Mouse (Mus musculus): ENCODE measurements around the gene Slc9a3r2. TPM values are rescaled to one million over a fixed set of nuclear protein-coding genes. Genes with fewer than 3 reads are reported as not detected.
A peak's percentile ranks its signal among the peaks of the same experiment; 100 is the strongest.

Gene Slc9a3r2
- polyA plus RNA-seq, 1 experiment from 2014 or later, result 26.8 TPM

DNA sequence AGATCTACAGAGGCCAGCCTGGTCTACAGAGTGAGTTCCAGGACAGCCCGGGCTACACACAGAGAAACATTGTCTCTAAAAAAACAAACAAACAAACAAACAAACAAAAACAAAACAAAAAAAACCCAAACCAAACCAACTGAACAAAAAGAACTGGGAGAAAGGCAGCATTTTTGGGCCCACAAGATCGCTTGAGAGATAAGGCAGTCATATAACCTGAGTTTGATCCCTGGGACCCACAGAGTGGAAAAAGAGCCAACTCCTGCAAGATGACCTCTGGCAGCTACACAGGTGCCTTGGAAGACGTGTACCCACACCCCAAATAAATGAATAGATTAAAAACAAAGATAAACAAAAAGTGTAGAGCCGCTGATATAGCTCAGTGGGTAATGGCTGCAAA, 4.8 kb upstream of the Slc9a3r2 start:
- no peak overlapping the region for H3K9ac ChIP-seq (ENCODE audit: low read length)
- no peak overlapping the region for H3K4me3 ChIP-seq (ENCODE audit: low read depth, low read length)
- WGBS, result 80% methylated on average over 4 of the region's 4 CpGs
- no peak overlapping the region for H3K4me2 ChIP-seq (ENCODE audit: low read depth, low read length, severe bottlenecking)
- peaks cover 32% of the 10 kb centered on the region for H3K27me3 ChIP-seq (ENCODE audit: control insufficient read depth, insufficient read depth, low read length)
- DNase-seq (ENCODE audit: low spot score) (no peak), ATAC-seq (replicated peaks; ENCODE audit: low FRiP score) (no peak)
- H3K36me3 ChIP-seq (ENCODE audit: control insufficient read depth, insufficient read depth, low read length), result no peaks in the 10 kb centered on the region
- H3K4me1 ChIP-seq (replicated peaks; ENCODE audit: control insufficient read depth, insufficient read depth, low read length), result peaks cover 6% of the 10 kb centered on the region
- no peaks in the 10 kb centered on the region for H3K9me3 ChIP-seq (ENCODE audit: control insufficient read depth, low read length)
- H3K27ac ChIP-seq (ENCODE audit: low read depth, low read length), result no peak overlapping the region

GRCm38 (mm10) chr17:24653967-24654710, 4.0 kb upstream of the Slc9a3r2 start:
- peak; percentile 92 for DNase-seq (ENCODE audit: low spot score)
- peak overlapping the region; percentile 44 for H3K4me2 ChIP-seq (ENCODE audit: low read depth, low read length, severe bottlenecking)
- peaks cover 32% of the 10 kb centered on the region for H3K27me3 ChIP-seq (ENCODE audit: control insufficient read depth, insufficient read depth, low read length)
- H3K4me3 ChIP-seq (ENCODE audit: low read depth, low read length), result no peak overlapping the region
- H3K4me1 ChIP-seq (replicated peaks; ENCODE audit: control insufficient read depth, insufficient read depth, low read length), result peaks cover 13% of the 10 kb centered on the region
- no peaks in the 10 kb centered on the region for H3K36me3 ChIP-seq (ENCODE audit: control insufficient read depth, insufficient read depth, low read length)
- ATAC-seq (replicated peaks; ENCODE audit: low FRiP score), result peak; percentile 63
- 6% methylated on average over 19 of the region's 19 CpGs for WGBS
- no peak overlapping the region for H3K27ac ChIP-seq (ENCODE audit: low read depth, low read length)
- H3K9ac ChIP-seq (ENCODE audit: low read length), result peak overlapping the region; percentile 39
- H3K9me3 ChIP-seq (ENCODE audit: control insufficient read depth, low read length), result no peaks in the 10 kb centered on the region

DNA sequence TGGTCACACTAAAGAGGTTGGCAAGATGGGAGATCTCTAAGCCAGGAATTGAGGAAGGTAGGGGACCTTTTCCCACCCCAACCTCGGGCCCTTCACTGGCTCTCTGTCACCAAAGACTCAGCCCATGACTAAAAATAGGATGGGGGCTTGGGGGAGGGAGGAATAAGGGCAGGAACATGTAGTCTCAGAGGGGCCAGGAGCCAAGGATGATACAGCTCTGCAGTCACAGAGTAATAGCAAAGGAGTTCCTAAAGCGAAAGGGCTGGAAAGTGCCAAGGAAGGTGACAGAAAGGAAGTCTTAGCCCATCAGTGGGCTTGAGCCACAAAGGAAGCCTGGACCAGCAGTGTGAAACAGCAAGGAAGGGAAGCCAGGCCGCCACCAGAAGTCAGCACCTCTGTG, 1.7 kb upstream of the Slc9a3r2 start:
- Histone ChIP-seq H3K4me2 (ENCODE audit: low read depth, low read length, severe bottlenecking) (no peak overlapping the region), H3K9me3 (ENCODE audit: control insufficient read depth, low read length) (no peaks in the 10 kb centered on the region), H3K36me3 (ENCODE audit: control insufficient read depth, insufficient read depth, low read length) (no peaks in the 10 kb centered on the region), H3K27ac (ENCODE audit: low read depth, low read length) (no peak overlapping the region), H3K4me1 (replicated peaks; ENCODE audit: control insufficient read depth, insufficient read depth, low read length) (peaks cover 8% of the 10 kb centered on the region), H3K4me3 (ENCODE audit: low read depth, low read length) (no peak overlapping the region), H3K27me3 (ENCODE audit: control insufficient read depth, insufficient read depth, low read length) (peaks cover 11% of the 10 kb centered on the region), H3K9ac (ENCODE audit: low read length) (no peak overlapping the region)
- WGBS, result 61% methylated on average over 3 of the region's 3 CpGs
- DNase-seq (ENCODE audit: low spot score), result no peak
- no peak for ATAC-seq (replicated peaks; ENCODE audit: low FRiP score)

GRCm38 (mm10) chr17:24650766-24651165, 639 bp upstream of the Slc9a3r2 start:
- Histone ChIP-seq H3K36me3 (ENCODE audit: control insufficient read depth, insufficient read depth, low read length) (no peaks in the 10 kb centered on the region), H3K9ac (ENCODE audit: low read length) (no peak overlapping the region), H3K4me1 (replicated peaks; ENCODE audit: control insufficient read depth, insufficient read depth, low read length) (peaks cover 8% of the 10 kb centered on the region), H3K4me3 (ENCODE audit: low read depth, low read length) (no peak overlapping the region), H3K27ac (ENCODE audit: low read depth, low read length) (no peak overlapping the region), H3K9me3 (ENCODE audit: control insufficient read depth, low read length) (no peaks in the 10 kb centered on the region), H3K27me3 (ENCODE audit: control insufficient read depth, insufficient read depth, low read length) (peaks cover 8% of the 10 kb centered on the region), H3K4me2 (ENCODE audit: low read depth, low read length, severe bottlenecking) (no peak overlapping the region)
- WGBS, result 81% methylated on average over 4 of the region's 4 CpGs
- no peak for DNase-seq (ENCODE audit: low spot score)
- ATAC-seq (replicated peaks; ENCODE audit: low FRiP score), result no peak

DNA sequence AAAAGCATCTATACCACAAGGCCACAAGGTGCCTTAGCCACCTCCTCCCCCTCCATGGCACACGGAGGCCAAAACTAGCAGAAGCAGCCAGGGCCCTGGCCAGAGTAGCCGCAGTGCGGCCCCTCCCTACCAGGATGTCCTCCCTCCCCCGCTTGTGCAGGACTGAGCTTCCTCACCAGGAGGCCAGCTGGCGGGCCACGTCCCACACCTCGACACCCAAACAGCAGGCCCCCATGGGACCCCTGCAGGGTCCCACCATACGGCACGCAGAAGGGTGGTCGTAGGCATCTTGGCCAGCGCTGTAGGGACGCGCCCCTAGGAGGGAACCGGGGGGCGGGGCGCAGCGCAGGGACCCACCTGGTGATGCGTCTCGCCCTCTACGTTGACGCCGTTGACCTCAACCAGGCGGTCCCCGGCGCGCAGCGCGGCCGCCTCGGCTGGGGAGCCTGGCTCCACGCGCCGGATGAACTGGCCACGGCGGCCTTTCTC, 502 bp downstream of the Slc9a3r2 start:
- Histone ChIP-seq H3K9ac (ENCODE audit: low read length) (peak overlapping the region; percentile 66), H3K9me3 (ENCODE audit: control insufficient read depth, low read length) (no peaks in the 10 kb centered on the region), H3K4me3 (ENCODE audit: low read depth, low read length) (peak overlapping the region; percentile 49), H3K27me3 (ENCODE audit: control insufficient read depth, insufficient read depth, low read length) (peaks cover 8% of the 10 kb centered on the region), H3K4me2 (ENCODE audit: low read depth, low read length, severe bottlenecking) (peak overlapping the region; percentile 86), H3K4me1 (replicated peaks; ENCODE audit: control insufficient read depth, insufficient read depth, low read length) (peaks cover 8% of the 10 kb centered on the region), H3K36me3 (ENCODE audit: control insufficient read depth, insufficient read depth, low read length) (no peaks in the 10 kb centered on the region), H3K27ac (ENCODE audit: low read depth, low read length) (no peak overlapping the region)
- ATAC-seq (replicated peaks; ENCODE audit: low FRiP score) (peak; percentile 37), DNase-seq (ENCODE audit: low spot score) (peak; percentile 66)
- WGBS, result 0% methylated on average over 35 of the region's 35 CpGs

- Histone ChIP-seq H3K9ac (ENCODE audit: low read length) (no peak overlapping the region), H3K4me3 (ENCODE audit: low read depth, low read length) (0 out of 2 replicates have a peak overlapping the region, but pooled peaks have one; percentile 49), H3K27ac (ENCODE audit: low read depth, low read length) (no peak overlapping the region), H3K4me1 (replicated peaks; ENCODE audit: control insufficient read depth, insufficient read depth, low read length) (peaks cover 8% of the 10 kb centered on the region), H3K9me3 (ENCODE audit: control insufficient read depth, low read length) (no peaks in the 10 kb centered on the region), H3K4me2 (ENCODE audit: low read depth, low read length, severe bottlenecking) (no peak overlapping the region), H3K27me3 (ENCODE audit: control insufficient read depth, insufficient read depth, low read length) (peaks cover 8% of the 10 kb centered on the region), H3K36me3 (ENCODE audit: control insufficient read depth, insufficient read depth, low read length) (no peaks in the 10 kb centered on the region)
- DNase-seq (ENCODE audit: low spot score), result no peak
- no peak for ATAC-seq (replicated peaks; ENCODE audit: low FRiP score)
- 77% methylated on average over 10 of the region's 10 CpGs for WGBS
Measured at GRCm38 (mm10) chr17:24648731-24649377, 1.3 kb downstream of the Slc9a3r2 start.

GRCm38 (mm10) chr17:24647493-24647892, 2.6 kb downstream of the Slc9a3r2 start:
- WGBS, result 86% methylated on average over 11 of the region's 11 CpGs
- Histone ChIP-seq H3K9ac (ENCODE audit: low read length) (no peak overlapping the region), H3K27ac (ENCODE audit: low read depth, low read length) (no peak overlapping the region), H3K4me2 (ENCODE audit: low read depth, low read length, severe bottlenecking) (no peak overlapping the region), H3K27me3 (ENCODE audit: control insufficient read depth, insufficient read depth, low read length) (peaks cover 8% of the 10 kb centered on the region), H3K4me1 (replicated peaks; ENCODE audit: control insufficient read depth, insufficient read depth, low read length) (peaks cover 8% of the 10 kb centered on the region), H3K36me3 (ENCODE audit: control insufficient read depth, insufficient read depth, low read length) (no peaks in the 10 kb centered on the region), H3K4me3 (ENCODE audit: low read depth, low read length) (no peak overlapping the region), H3K9me3 (ENCODE audit: control insufficient read depth, low read length) (no peaks in the 10 kb centered on the region)
- ATAC-seq (replicated peaks; ENCODE audit: low FRiP score), result no peak
- no peak for DNase-seq (ENCODE audit: low spot score)

GRCm38 (mm10) chr17:24646381-24646780, 3.7 kb downstream of the Slc9a3r2 start:
- 85% methylated on average over 4 of the region's 4 CpGs for WGBS
- Histone ChIP-seq H3K36me3 (ENCODE audit: control insufficient read depth, insufficient read depth, low read length) (no peaks in the 10 kb centered on the region), H3K4me2 (ENCODE audit: low read depth, low read length, severe bottlenecking) (no peak overlapping the region), H3K27me3 (ENCODE audit: control insufficient read depth, insufficient read depth, low read length) (peaks cover 8% of the 10 kb centered on the region), H3K4me3 (ENCODE audit: low read depth, low read length) (no peak overlapping the region), H3K9ac (ENCODE audit: low read length) (no peak overlapping the region), H3K27ac (ENCODE audit: low read depth, low read length) (no peak overlapping the region), H3K9me3 (ENCODE audit: control insufficient read depth, low read length) (no peaks in the 10 kb centered on the region), H3K4me1 (replicated peaks; ENCODE audit: control insufficient read depth, insufficient read depth, low read length) (peaks cover 8% of the 10 kb centered on the region)
- no peak for DNase-seq (ENCODE audit: low spot score)
- ATAC-seq (replicated peaks; ENCODE audit: low FRiP score), result no peak

Data from forebrain, embryonic 11.5 days (tissue).